Mouse (Mus musculus): Measurements from ENCODE around the gene Rimbp3. TPM values are rescaled to one million over a fixed set of nuclear protein-coding genes. Genes with fewer than 3 reads are reported as not detected.
"Not testable (repeated sequence)": the region's sequence is repeated elsewhere in the genome, so short reads cannot be mapped to it uniquely, and the experiment has no call there.

Rimbp3 gene
- total RNA-seq, 4 experiments from 2014 or later = 0.14 to 0.44 (median 0.22) TPM; not detected in 1

DNA sequence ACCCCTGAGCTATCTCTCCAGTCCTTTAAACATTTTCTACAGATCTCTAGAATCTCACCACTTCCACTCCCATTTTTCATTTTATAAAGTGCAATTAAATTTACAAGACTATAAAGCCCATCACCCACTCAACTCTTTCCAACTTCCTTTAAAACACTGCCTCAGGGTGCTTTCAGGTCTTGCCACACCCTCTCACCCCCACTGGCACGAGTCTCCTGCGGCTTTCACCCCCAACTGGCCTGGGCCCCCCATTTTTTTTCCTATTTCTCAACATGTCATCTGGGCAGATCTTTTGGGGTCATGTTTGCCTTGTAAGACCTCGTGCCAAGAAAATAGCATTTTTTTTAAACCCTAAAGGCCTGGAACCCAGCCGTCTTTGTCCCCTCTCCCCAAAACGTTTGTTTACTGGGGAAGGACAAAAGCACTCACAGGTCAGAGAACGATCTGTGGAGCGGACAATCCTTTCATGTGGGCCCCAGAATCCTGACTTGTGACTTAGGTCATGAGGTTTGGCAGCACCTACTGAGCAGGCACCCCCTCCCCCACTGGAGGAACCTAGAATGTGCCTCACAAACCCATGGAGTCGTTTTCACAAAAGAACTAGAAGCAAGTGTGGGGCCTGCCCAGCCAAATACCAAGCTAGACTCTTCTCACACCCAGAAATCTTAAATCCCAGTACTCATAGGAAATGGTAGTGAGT, 8.7 kb downstream of the Rimbp3 start:
- no peak for DNase-seq (ENCODE audit: low spot score)

DNA sequence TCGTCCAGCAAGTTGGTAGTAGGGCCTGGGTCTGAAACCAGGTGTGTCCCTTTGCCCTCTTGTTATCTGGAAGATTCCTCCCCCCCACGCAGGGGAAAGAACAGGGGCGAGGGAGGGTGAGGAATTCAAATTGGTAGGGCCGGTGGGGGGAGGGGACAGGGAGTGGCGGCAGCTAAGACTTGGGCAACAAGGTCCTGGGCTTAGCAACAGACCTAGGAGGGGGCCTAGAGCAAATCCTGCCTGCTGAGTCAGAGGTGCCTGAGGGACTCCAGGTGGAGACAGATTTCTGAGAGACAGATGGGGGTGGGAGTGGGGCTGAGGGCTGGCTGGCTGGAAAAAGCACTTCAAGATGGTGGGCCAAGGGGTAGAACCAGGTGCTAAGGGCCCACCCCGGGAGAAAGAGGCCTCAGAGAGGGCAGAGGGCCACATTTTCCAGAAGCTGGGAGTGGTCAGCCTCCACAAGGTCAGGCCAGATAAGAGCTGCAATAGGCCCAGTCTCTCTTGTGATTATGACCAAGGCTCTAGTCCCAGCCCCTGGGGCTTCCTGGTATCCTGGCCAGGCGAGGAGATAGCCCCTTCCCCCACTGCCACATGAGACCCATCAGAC, 11.8 kb downstream of the Rimbp3 start:
- DNase-seq (ENCODE audit: low spot score) = no peak

DNA sequence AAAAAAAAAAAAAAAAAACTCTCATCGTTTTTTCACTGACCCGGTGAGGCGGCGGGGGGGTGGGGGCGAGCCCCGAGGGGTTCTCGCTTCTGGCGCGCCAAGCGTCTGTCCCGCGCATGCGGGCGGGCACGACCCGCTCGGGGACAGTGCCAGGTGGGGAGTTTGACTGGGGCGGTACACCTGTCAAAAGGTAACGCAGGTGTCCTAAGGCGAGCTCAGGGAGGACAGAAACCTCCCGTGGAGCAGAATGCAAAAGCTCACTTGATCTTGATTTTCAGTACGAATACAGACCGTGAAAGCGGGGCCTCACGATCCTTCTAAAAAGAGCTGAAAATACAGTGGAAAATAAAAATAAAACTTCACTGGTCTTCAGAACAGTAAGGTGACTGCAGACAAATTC, 13.8 kb downstream of the Rimbp3 start:
- peak; percentile 94 for DNase-seq (ENCODE audit: low spot score)

DNA sequence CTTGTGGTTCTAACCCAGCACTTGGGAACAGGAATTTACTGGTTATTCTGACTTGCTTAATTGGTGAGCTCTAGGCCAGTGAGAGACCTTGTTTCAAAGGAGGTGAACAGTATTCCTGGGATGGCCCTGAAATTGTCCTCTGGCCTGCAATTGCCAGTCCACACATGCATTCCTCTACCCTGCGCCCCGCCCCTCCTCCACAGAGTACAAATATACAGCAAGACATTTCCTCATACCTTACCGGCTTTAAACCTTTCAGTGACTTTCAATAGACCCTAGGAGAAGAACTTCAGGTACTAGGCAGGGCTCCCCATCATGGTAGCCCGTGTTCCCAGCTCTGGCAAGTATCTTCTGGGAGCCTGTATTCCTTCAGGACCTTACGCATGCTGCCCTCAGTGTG, 17.2 kb downstream of the Rimbp3 start:
- DNase-seq (ENCODE audit: low spot score) = no peak

DNA sequence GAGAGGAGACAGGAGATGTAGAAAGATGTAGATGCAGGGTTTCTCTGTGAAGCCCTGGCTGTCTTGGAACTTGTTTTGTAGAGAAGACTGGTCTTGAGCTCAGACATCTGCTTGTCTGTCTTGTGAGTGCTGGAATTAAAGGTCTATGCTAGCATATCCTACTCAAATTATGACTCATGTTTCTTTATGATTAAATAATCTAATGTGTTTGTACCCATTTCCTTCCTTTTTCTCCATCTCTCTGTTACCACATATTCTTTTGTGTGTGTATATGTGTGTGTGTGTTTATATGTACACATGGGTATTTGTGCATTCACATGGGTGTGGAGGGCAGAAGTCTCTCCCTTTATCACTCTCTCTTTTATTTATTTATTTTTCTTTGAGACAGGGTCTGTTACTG, 18.1 kb downstream of the Rimbp3 start:
- no peak for DNase-seq (ENCODE audit: low spot score)

DNA sequence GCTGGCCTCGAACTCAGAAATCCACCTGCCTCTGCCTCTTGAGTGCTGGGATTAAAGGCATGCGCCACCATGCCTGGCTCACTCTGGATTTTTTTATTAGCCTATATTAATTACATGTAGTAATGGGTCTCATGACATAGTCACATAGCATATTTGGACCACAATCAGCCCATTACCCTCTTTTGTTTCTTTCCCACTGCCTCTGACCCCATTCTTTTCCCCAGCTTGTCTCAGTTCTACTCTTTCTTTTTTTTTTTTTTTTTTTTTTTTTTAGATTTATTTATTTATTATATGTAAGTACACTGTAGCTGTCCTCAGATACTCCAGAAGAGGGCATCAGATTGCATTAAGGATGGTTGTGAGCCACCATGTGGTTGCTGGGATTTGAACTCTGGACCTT, 23.1 kb downstream of the Rimbp3 start:
- not testable (repeated sequence) for DNase-seq (ENCODE audit: low spot score)

DNA sequence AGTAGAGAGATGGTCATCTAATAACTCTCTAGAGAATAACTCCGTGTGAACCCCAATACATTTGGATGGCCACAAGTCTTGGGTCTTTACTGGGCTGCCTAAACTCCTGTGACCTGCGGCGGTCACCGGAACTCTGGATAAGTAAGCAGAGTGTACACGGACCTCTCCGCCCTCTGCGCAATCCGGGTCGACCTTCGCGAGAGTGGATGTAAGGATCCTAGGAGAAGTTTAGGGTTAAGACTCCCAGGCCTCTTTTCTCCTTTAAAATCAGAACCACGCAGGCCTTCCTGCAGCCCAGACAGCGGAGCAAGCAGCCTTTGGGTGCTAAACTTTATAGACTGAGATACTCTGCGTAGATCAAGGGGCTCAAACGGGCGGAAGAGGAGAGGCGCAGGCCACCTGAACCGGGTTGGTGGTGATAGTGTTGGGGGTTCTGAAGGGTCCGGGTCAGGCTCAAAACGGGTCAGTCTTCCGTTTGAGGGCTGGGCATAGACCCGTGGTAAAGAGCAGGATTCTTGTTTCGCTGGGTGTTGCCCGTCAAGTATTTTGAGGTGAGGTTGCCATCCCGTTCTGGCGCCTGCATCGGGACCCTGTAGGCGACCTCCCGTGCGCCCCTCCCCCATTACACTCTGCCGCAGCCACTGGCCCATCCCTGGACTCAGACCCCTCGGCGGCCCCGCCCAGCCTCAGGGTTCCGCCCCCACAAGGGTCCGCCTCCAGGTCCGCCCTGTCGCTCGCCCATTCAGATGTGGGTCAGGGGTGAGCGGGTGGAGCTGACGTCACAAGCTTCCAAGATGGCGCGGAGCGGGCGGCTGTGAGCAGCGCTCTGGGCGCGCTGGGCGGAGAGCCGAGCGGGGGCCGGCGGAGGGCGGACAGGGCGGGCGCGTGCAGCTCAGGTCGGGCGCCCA, 24.6 kb downstream of the Rimbp3 start, which contains the start of gene Hic2:
Gene Hic2, plus strand, starts transcription at position 779 of the 908 bp plus-strand sequence.
- DNase-seq (ENCODE audit: low spot score) = peak; percentile 96

DNA sequence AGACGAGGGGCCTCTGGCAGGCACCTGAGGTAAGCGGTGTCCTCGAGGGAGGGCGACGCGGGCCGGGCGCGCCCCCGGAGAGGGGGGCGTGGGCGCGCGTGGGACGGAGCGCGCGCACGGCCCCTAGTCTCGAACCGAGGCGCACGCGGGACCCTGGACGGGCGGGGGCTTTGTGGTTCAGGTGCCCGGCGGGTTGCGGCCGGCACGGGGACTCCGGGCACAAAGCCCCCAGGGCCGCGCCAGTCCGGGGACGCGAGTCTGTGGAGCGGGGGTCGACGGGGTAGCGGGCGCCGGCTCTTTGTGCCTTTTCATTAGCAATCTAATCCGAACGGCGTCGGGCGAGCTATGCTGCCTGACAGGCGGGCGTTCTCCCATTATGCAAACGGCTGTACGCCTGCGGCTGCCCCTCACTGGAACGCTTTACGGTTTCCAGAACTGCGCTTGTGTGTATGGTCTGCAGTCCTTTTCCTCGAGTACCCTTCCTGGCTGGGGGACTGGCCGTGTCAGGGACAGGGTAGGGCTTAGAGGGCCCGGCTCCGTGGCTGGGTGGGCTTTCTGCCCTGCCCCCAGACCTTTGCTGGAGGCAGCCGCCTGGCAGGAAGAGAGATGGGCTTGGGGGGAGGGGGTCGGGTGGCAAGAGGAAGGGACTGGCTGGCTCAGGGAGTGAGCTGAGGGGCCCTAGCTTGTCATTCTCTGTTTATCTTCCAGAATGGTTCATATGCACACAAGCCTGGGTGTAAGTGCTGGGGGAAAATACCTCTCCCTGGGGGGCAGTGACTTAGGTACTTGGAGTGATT, 25.5 kb downstream of the Rimbp3 start:
- DNase-seq (ENCODE audit: low spot score) = no peak

DNA sequence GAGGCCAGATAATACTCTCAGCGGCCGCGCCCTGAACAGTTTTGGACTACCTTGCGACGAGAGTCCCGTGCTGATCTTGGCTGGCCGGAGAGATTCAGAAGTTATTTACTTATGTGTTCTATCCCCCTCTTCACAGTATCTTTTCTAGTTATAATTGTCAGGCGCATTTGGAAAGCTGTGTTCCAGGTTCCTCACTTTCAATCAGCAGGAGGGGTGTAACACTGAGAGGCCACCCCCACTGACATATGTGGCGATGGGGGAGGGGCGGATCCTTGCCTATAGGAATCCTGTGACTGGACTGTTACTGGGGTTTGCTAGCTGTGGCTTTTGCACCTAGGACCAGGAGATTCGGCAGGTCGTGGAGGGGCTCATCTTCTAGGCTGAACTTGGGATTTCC, 26.1 kb downstream of the Rimbp3 start:
- DNase-seq (ENCODE audit: low spot score) = no peak

DNA sequence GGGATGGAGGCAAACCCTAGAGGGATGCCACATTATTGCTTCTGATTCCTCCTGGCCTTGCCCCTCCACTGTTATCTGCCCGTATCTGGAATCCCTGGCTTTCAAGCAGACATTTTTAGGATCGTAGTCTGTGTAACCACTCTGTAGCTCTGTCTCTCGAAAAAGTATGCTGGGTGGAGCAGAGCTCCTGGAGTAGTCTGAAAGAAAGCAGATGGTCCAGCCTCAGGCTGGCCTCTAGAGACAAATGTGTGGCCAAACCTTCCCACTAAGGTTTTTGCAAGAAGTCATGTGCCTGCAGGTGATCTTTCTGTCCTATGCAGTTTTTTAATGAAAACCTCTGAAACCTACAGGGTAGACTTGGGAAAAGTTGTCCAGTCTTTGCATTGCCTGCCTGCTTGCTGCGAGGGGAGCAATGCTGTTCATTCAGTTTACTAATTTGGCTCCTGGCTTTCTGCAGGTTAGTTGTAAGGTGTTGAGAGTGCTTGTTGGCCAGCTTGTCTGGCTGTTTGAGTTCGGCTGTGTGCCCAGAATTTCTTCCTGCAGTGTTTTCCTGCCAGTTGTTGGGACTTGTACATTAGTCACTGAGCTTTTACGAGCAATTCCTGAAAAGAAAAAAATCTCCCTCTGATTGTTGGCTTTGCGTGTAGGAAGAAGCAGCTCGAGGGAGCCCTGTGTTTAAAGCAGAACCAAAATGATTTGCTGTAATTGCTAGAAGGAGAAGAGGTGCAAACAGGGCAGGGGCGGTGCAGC, 26.7 kb downstream of the Rimbp3 start:
- DNase-seq (ENCODE audit: low spot score) = no peak

DNA sequence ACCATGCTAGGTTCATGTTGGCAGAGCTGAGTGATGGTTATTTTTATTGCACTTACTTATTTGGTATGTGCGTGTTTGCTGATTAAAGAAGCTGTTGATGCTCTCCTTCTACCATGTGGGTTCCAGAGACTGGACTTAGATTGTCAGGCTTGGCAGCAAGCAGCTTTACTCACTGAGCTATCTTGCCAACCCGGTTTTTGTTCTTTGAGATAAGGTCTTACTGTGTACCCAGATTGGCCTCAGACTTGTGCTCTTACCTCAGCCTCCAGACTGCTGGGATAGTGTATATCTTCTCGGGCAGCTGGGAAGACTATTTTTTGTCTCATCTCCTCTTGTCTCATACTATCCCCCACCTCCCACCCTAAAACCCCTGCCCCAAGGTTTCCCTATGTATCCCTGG, 29.2 kb downstream of the Rimbp3 start:
- no peak for DNase-seq (ENCODE audit: low spot score)

DNA sequence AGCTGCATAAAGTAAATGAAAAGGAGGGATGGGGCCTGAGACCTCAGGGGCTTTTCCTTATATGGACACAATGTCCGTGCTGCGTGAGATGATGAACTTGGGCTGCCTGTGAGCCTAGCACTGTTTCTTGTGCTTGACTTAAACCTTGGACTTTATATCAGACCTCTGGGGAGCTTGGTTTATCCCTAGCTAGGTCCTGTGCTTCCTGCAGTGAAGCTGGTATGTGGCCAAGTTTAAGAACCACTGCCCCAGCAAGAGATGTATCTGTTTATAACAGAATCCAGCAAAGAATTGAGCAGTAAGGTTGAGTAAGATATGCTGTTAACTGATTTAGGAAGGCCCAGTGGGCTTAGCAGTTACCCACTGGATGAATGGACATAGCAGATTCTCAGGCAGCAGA, 31.0 kb downstream of the Rimbp3 start:
- no peak for DNase-seq (ENCODE audit: low spot score)

DNA sequence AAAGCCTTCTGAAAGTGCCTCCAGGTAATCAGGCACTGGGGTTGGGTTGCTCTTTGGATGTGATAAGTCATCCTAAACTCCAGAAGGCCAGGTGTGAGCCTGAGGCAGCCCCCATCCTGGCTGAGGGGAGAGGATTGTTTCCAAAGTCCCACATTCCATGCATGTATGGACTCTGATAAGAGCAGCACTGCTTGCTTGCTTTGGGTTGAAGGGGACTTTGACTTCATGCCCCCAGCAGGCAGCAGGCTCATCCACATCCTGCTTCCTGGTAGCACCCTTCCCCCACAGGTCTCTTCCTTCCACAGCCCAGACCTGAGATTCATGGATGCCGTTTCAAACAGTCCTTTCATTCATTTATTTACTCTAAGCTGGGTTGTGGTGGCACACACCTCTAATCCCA, 35.3 kb downstream of the Rimbp3 start:
- DNase-seq (ENCODE audit: low spot score) = no peak

DNA sequence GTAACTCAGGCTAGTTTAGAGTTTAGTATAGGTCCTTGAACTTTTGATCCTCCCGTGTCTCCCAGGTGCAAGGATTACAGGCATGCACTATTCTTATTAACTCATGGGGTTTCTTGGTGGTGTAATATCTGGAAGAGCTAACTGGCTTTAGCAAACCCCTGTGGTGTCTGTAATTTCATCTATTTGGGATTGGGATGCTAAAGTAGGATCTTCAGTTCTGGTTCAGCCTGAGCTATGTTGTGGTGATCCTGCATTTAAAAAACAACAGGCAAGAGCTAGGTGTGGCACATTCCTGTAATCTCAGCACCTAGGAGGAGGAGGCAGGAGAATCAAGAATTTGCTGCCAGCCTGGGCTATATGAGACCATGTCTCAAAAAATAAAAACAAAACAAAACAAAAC, 36.6 kb downstream of the Rimbp3 start:
- DNase-seq (ENCODE audit: low spot score) = no peak

DNA sequence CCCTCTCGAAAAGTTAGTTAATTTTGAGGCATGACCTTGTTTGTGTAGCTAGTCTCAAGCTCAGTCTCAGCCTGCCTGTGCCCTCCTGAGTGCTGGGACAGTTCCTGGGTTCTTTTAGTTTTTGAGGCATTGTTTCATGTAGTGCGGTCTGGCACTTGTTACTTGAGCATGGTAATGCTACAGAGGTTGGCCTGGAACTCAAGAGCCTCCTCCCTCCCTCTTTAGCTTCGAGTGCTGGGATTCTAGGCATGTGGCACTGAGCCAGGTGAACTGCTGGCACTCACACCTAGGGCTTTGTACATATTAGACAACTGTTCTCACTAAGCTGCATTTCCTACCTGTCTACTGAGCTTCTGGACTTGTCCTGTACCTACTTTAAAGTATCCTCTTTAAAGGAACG, 39.3 kb downstream of the Rimbp3 start:
- peak; percentile 21 for DNase-seq (ENCODE audit: low spot score)

DNA sequence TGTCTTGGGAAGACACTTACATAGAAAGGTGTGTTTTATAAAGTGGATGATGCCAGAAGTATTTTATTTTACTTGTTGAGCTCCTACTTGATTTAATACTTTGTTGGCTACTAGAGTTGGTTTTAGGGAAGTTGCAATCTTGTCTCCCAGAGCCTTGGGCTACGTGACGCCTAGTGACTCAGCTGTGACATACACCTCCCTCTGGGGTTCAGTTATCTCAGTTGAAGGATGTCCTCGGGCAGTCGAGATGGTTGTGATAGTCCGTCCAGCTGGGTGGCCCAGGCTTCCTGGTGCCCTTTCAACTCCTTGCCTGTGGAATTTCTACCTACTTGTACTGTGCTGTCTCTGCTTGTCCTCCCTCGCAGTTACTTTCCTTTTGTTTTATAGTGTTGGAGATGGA, 40.7 kb downstream of the Rimbp3 start:
- DNase-seq (ENCODE audit: low spot score) = no peak

DNA sequence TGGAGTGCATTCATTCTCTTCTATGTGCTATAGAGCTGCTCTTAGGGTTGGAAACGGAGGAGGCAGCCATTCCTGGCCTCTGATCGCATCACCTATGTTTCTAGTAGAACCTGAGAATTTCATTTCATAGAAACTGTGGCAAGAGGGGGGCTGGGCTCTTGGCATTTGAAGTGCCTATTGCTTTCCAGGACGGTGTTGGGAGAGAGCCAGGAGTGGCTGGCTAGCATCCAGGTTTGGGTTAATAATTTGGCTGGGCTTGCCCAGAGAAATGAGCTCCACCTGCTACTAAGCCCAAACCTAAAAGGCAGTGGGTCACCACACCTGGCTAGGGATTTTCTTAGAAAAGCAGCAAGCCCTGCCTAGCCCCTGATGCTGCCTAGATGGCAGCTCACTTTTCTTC, 43.1 kb downstream of the Rimbp3 start:
- no peak for DNase-seq (ENCODE audit: low spot score)

DNA sequence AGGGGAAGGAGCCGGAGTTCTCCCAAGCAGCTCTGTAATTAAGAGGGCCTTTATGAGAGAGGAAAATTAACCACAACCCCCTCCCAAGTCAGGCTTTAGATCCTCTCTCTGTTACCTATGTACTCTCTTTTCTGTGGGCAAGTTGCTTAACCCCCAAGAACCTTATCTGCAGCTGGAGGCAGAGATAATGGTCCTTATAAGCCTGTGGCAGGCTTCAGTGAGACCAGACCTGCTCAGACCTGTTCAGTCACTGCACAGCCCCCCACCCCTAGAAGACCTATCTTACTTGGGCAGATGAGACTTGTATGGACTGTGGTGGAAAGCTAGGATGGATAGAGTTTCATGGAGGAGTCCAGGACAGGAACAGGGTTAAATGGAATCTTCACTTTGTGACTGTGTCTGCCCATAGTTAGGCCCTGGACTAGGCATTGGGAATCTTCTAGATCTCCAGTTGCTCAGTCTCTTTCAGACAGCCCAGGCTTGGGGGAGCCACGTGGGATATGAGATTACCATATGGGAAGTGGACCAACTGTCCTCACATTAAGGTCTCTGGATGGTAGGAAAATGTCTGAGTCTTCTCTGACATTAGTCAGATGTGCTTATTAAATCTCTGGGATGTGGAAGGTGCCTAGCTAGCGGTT, 43.8 kb downstream of the Rimbp3 start:
- DNase-seq (ENCODE audit: low spot score) = no peak

DNA sequence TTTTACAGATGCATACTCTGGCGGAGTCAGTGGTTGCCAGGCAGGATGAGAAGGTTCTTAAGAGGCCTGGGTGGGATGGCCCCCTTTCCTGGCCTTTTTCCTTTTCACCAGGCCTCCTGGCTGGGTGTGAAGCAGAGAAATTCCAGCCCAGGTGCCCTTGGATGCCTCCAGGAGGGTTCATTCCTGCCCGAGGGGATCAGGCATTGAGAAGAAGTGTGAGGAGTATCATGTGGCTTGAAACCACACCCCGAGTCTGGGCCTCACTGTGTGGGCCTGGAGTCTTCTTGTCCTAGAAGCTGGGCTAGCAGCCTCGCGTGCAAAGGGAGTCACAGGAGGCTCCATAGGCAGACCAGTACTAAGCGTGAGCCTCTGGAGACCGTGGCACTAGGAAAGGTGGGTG, 44.4 kb downstream of the Rimbp3 start:
- no peak for DNase-seq (ENCODE audit: low spot score)

DNA sequence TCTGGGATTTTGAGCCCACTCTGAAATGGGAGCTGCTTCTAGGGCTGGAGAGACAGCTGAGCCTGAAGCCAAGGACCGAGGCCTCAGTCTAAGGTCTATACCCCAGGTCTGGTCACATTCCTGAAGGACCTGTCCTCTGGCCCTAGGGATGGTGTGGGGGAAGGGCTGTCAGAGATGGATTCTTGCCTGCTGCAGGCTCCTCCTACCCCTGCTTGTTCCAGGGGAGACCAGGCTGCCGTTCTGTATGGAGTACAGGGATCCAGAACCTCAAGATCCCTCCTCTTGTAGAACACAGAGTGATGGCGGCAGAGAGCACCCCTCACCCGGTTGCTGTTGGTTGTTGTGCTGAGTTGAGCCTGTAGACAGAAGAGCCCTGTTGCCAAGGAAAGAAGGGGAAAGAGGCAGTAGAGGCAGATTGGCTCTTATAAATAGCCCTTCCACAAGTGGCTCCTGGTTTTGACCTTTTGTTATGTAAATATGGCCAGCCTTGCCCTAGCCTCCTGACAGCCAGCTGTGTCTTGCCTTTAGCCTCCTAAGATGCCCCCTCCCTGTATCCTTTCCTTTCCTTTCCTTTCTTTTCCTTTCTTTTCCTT, 45.7 kb downstream of the Rimbp3 start:
- no peak for DNase-seq (ENCODE audit: low spot score)
